Mouse (Mus musculus): ENCODE measurements around the gene Focad.
A peak's percentile ranks its signal among the peaks of the same experiment; 100 is the strongest.

Gene Focad

GRCm38 (mm10) chr4:88094062-88094767, at the start of gene Focad:
Focad (plus strand) TSS chr4:88094629.
- DNase-seq (ENCODE audit: low spot score) = peak; percentile 98

- no peak for DNase-seq (ENCODE audit: low spot score)
These were observed 49.3 kb upstream of the Focad start for GRCm38 (mm10) chr4:88045151-88045550.

- no peak for DNase-seq (ENCODE audit: low spot score)
These were observed 48.1 kb upstream of the Focad start for GRCm38 (mm10) chr4:88046280-88046679.

GRCm38 (mm10) chr4:88075388-88075787, 19.0 kb upstream of the Focad start:
- DNase-seq (ENCODE audit: low spot score) = no peak

GRCm38 (mm10) chr4:88078983-88079382, 15.4 kb upstream of the Focad start:
- DNase-seq (ENCODE audit: low spot score) = no peak

- DNase-seq (ENCODE audit: low spot score) = no peak
These were observed 13.0 kb upstream of the Focad start for GRCm38 (mm10) chr4:88081417-88081816.

- DNase-seq (ENCODE audit: low spot score) = no peak
These were observed 12.5 kb upstream of the Focad start for GRCm38 (mm10) chr4:88081885-88082284.

- DNase-seq (ENCODE audit: low spot score) = no peak
These were observed 12.0 kb upstream of the Focad start for GRCm38 (mm10) chr4:88082381-88082780.

GRCm38 (mm10) chr4:88083781-88084180, 10.6 kb upstream of the Focad start:
- DNase-seq (ENCODE audit: low spot score) = no peak

GRCm38 (mm10) chr4:88090316-88090715, 4.1 kb upstream of the Focad start:
- DNase-seq (ENCODE audit: low spot score) = no peak

- DNase-seq (ENCODE audit: low spot score) = no peak
These were observed 465 bp downstream of the Focad start for GRCm38 (mm10) chr4:88094768-88095420.

GRCm38 (mm10) chr4:88095693-88096092, 1.3 kb downstream of the Focad start:
- DNase-seq (ENCODE audit: low spot score) = no peak

GRCm38 (mm10) chr4:88108585-88108984, 14.2 kb downstream of the Focad start:
- no peak for DNase-seq (ENCODE audit: low spot score)

GRCm38 (mm10) chr4:88117331-88117730, 22.9 kb downstream of the Focad start:
- DNase-seq (ENCODE audit: low spot score) = no peak

- no peak for DNase-seq (ENCODE audit: low spot score)
These were observed 23.5 kb downstream of the Focad start for GRCm38 (mm10) chr4:88117942-88118341.

- no peak for DNase-seq (ENCODE audit: low spot score)
These were observed 24.4 kb downstream of the Focad start for GRCm38 (mm10) chr4:88118750-88119395.

GRCm38 (mm10) chr4:88120091-88120490, 25.7 kb downstream of the Focad start:
- no peak for DNase-seq (ENCODE audit: low spot score)

- DNase-seq (ENCODE audit: low spot score) = no peak
These were observed 28.0 kb downstream of the Focad start for GRCm38 (mm10) chr4:88122472-88122871.

- no peak for DNase-seq (ENCODE audit: low spot score)
These were observed 41.5 kb downstream of the Focad start for GRCm38 (mm10) chr4:88135936-88136335.

GRCm38 (mm10) chr4:88136528-88136927, 42.1 kb downstream of the Focad start:
- DNase-seq (ENCODE audit: low spot score) = no peak

- DNase-seq (ENCODE audit: low spot score) = no peak
These were observed 44.0 kb downstream of the Focad start for GRCm38 (mm10) chr4:88138366-88138917.

GRCm38 (mm10) chr4:88149462-88149861, 55.0 kb downstream of the Focad start:
- DNase-seq (ENCODE audit: low spot score) = no peak

Data from layer of hippocampus, adult 11-12 months (tissue).